Mouse (Mus musculus) CH12.LX (cell line): ENCODE measurements around the gene Rbfox1.

ENCODE experiments used
- CHD2 ChIP-seq: IDR thresholded peaks from 2 replicates; pipeline ENCODE4 v1.6.1; 2011; ENCODE audit warnings: low read length, improper control_type of control experiment
- CTCF ChIP-seq, 2 experiments: IDR thresholded peaks in 1 of 2; conservative IDR thresholded peaks in 1 of 2; 2 replicates each; pipeline ENCODE4 v1.5.1; 2011 to 2012; ENCODE audit warnings: low read depth in 2 of 2, low read length in 2 of 2, improper control_type of control experiment in 1 of 2, inconsistent platforms in 1 of 2, mild to moderate bottlenecking in 1 of 2, moderate library complexity in 1 of 2
- E2F4 ChIP-seq: IDR thresholded peaks from 2 replicates; pipeline ENCODE4 v1.6.1; 2011; ENCODE audit warnings: low read depth, low read length, improper control_type of control experiment; ENCODE audit not compliant: insufficient replicate concordance
- KAT2A ChIP-seq: IDR thresholded peaks from 2 replicates; pipeline ENCODE4 v1.6.1; 2012; ENCODE audit warnings: low read length, improper control_type of control experiment, inconsistent platforms; ENCODE audit not compliant: insufficient replicate concordance
- MEF2A ChIP-seq: IDR thresholded peaks from 2 replicates; pipeline ENCODE4 v1.6.1; 2014; ENCODE audit warnings: low read depth, mild to moderate bottlenecking, inconsistent platforms, low read length, improper control_type of control experiment, borderline replicate concordance
- POLR2A ChIP-seq: IDR thresholded peaks from 2 replicates; pipeline ENCODE4 v1.6.1; 2011; ENCODE audit warnings: low read depth, mild to moderate bottlenecking, improper control_type of control experiment, low read length
- SMC3 ChIP-seq: IDR thresholded peaks from 2 replicates; pipeline ENCODE4 v1.6.1; 2011; ENCODE audit warnings: low read depth, low read length, improper control_type of control experiment
- TCF12 ChIP-seq: IDR thresholded peaks from 2 replicates; pipeline ENCODE4 v1.6.1; 2014; ENCODE audit warnings: low read depth, mild to moderate bottlenecking, inconsistent platforms, low read length, improper control_type of control experiment
- ZC3H11A ChIP-seq: IDR thresholded peaks from 2 replicates; pipeline ENCODE4 v1.6.1; 2012; ENCODE audit warnings: low read depth, mild to moderate bottlenecking, inconsistent platforms, low read length, improper control_type of control experiment
- ZMIZ1 ChIP-seq: IDR thresholded peaks from 2 replicates; pipeline ENCODE4 v1.6.1; 2012; ENCODE audit warnings: low read depth, mild to moderate bottlenecking, inconsistent platforms, low read length, improper control_type of control experiment
- ZNF384 ChIP-seq: IDR thresholded peaks from 2 replicates; pipeline ENCODE4 v1.6.1; 2012; ENCODE audit warnings: low read depth, low read length, improper control_type of control experiment, inconsistent platforms

GRCm38 (mm10) chr16:6283496-6283895, 398.3 kb downstream of the Rbfox1 start:
- TF ChIP-seq CTCF (conservative IDR thresholded peaks at IDR 0.05 in 1 of 2, IDR thresholded peaks at IDR 0.05 in 1 of 2; ENCODE audit: low read depth in 2 of 2, low read length in 2 of 2): no peak
- no peak for TF ChIP-seq E2F4
- no peak for TF ChIP-seq ZMIZ1
- no peak for TF ChIP-seq MEF2A
- no peak for TF ChIP-seq CHD2
- TF ChIP-seq POLR2A: no peak
- TF ChIP-seq ZC3H11A: no peak
- TF ChIP-seq ZNF384: no peak
- no peak for TF ChIP-seq KAT2A
- no peak for TF ChIP-seq SMC3
- TF ChIP-seq TCF12: no peak
